Mouse (Mus musculus) testis, adult 2 months (tissue): ENCODE measurements around the gene Hoxd4.

ENCODE experiments used
- CTCF ChIP-seq: fragments of 200-500 bp; IDR thresholded peaks from 2 replicates; pipeline ENCODE4 v1.5.1; 2012; ENCODE audit warnings: low read depth, mild to moderate bottlenecking, inconsistent platforms, low read length, moderate library complexity; ENCODE audit not compliant: control insufficient read depth, insufficient read depth, insufficient replicate concordance
- POLR2A ChIP-seq: fragments of 200-500 bp; IDR thresholded peaks from 2 replicates; pipeline ENCODE4 v1.6.1; 2012; ENCODE audit warnings: low read depth, mild to moderate bottlenecking, inconsistent platforms, low read length, moderate library complexity; ENCODE audit not compliant: control insufficient read depth

- TF ChIP-seq CTCF (no peak), POLR2A (no peak)
These were observed at the start of gene Hoxd4, which contains the start of gene Hoxd3 for GRCm38 (mm10) chr2:74711721-74712621.
